9 mouse cellular contexts compared by ENCODE assay signal in genomic region chr7:37842000-37842513, GRCm38 (mm10).
DNase-seq lines count a peak whose midpoint lies in the region; ATAC-seq and TF ChIP-seq lines count a peak whose summit lies in the region.
"Had no signal": no experiment of that assay in that cellular context is flagged by ENCODE, and none has a peak within 500 bp of the region (broad histone marks: within the 10 kb centered on the region; RNA-seq: fewer than 3 reads in every experiment).

No protein-coding gene starts in this region.

- intact Hi-C loops in heart, postnatal 25 days (cut with DNase I), result no loop called here

- no peak for DNase-seq in heart, postnatal 25 days (ENCODE audit: low spot score)
- DNase-seq in embryonic facial prominence, embryonic 14.5 days (ENCODE audit: low spot score), result peak; percentile 87
- DNase-seq in limb, embryonic 14.5 days (ENCODE audit: low spot score), result peak; percentile 61
- DNase-seq in ovary, postnatal 14 days (ENCODE audit: low spot score), result no peak
- no peak for DNase-seq in T-cell, adult 2 months (ENCODE audit: low spot score)

- peak overlapping the region; percentile 60 for H3K9ac ChIP-seq in heart, embryonic 16.5 days (ENCODE audit: low read length)
- H3K9ac ChIP-seq in embryonic facial prominence, embryonic 14.5 days (ENCODE audit: low read depth, low read length), result peak overlapping the region; percentile 50
- H3K9ac ChIP-seq in limb, embryonic 14.5 days (ENCODE audit: low read depth, low read length, severe bottlenecking), result peak overlapping the region; percentile 44
- no peak overlapping the region for H3K9ac ChIP-seq in stomach, embryonic 14.5 days (replicated peaks; ENCODE audit: low read depth, low read length)

- no peaks in the 10 kb centered on the region for H3K9me3 ChIP-seq in heart, embryonic 16.5 days (replicated peaks; ENCODE audit: control insufficient read depth, low read length)
- H3K9me3 ChIP-seq in E14TG2a.4 (ENCODE audit: low read length), result peaks cover 5% of the 10 kb centered on the region; the same call in 1 of the 2 replicates
- no peaks in the 10 kb centered on the region for H3K9me3 ChIP-seq in embryonic facial prominence, embryonic 14.5 days (ENCODE audit: control insufficient read depth, low read length)
- H3K9me3 ChIP-seq in limb, embryonic 14.5 days (ENCODE audit: control insufficient read depth, low read length), result no peaks in the 10 kb centered on the region
- H3K9me3 ChIP-seq in stomach, embryonic 14.5 days (ENCODE audit: control insufficient read depth, low read depth, low read length), result no peaks in the 10 kb centered on the region

- H3K4me2 ChIP-seq in heart, embryonic 16.5 days (ENCODE audit: low read depth, low read length), result peak overlapping the region; percentile 58
- H3K4me2 ChIP-seq in embryonic facial prominence, embryonic 14.5 days (ENCODE audit: low read depth, low read length), result peak overlapping the region; percentile 52
- H3K4me2 ChIP-seq in limb, embryonic 14.5 days (replicated peaks; ENCODE audit: low read depth, low read length, severe bottlenecking), result peak overlapping the region; percentile 54
- peak overlapping the region; percentile 51 for H3K4me2 ChIP-seq in stomach, embryonic 14.5 days (replicated peaks; ENCODE audit: low read depth, low read length)

- no peaks in the 10 kb centered on the region for H3K27me3 ChIP-seq in heart, embryonic 16.5 days (ENCODE audit: control insufficient read depth, insufficient read depth, low read length)
- peaks cover 4% of the 10 kb centered on the region; the same call in 1 of the 2 replicates for H3K27me3 ChIP-seq in E14TG2a.4 (ENCODE audit: insufficient read depth, low read length)
- H3K27me3 ChIP-seq in embryonic facial prominence, embryonic 14.5 days (replicated peaks; ENCODE audit: control insufficient read depth, insufficient read depth, low read length), result no peaks in the 10 kb centered on the region
- H3K27me3 ChIP-seq in limb, embryonic 14.5 days (ENCODE audit: control insufficient read depth, insufficient read depth, low read length), result no peaks in the 10 kb centered on the region
- no peaks in the 10 kb centered on the region for H3K27me3 ChIP-seq in stomach, embryonic 14.5 days (ENCODE audit: control insufficient read depth, insufficient read depth, low read length)

- 3% methylated on average over 14 of the region's 14 CpGs for WGBS in heart, embryonic 16.5 days
- WGBS in embryonic facial prominence, embryonic 14.5 days, result 3% methylated on average over 14 of the region's 14 CpGs
- WGBS in limb, embryonic 14.5 days, result under 1% methylated on average over 14 of the region's 14 CpGs
- 3% methylated on average over 14 of the region's 14 CpGs for WGBS in stomach, embryonic 14.5 days

- TF ChIP-seq CTCF in E14TG2a.4 (conservative IDR thresholded peaks at IDR 0.05; ENCODE audit: low read length), result no peak

- no peaks in the 10 kb centered on the region for H3K36me3 ChIP-seq in heart, embryonic 16.5 days (ENCODE audit: control insufficient read depth, insufficient read depth)
- no peaks in the 10 kb centered on the region for H3K36me3 ChIP-seq in E14TG2a.4 (ENCODE audit: insufficient read depth, low read length)
- H3K36me3 ChIP-seq in embryonic facial prominence, embryonic 14.5 days (ENCODE audit: control insufficient read depth, insufficient read depth, low read length), result no peaks in the 10 kb centered on the region
- no peaks in the 10 kb centered on the region for H3K36me3 ChIP-seq in limb, embryonic 14.5 days (ENCODE audit: control insufficient read depth, insufficient read depth, low read length)
- no peaks in the 10 kb centered on the region for H3K36me3 ChIP-seq in stomach, embryonic 14.5 days (ENCODE audit: control insufficient read depth, insufficient read depth, low read length)
- H3K36me3 ChIP-seq: G1E had no signal

- TF ChIP-seq POLR2A in limb, embryonic 14.5 days (IDR thresholded peaks at IDR 0.05; ENCODE audit: borderline replicate concordance, extremely low read depth, insufficient read depth, insufficient read length), result no peak

- no peak for ATAC-seq in heart, embryonic 16.5 days (replicated peaks; ENCODE audit: extremely low read depth, insufficient read depth, low FRiP score)
- peak; percentile 82 for ATAC-seq in embryonic facial prominence, embryonic 14.5 days (ENCODE audit: low read depth)
- ATAC-seq in limb, embryonic 14.5 days (ENCODE audit: low FRiP score, low read depth), result peak; percentile 66; the same call in 1 of the 2 replicates
- peak; percentile 30; the same call in 1 of the 2 replicates for ATAC-seq in stomach, embryonic 14.5 days (ENCODE audit: insufficient number of reproducible peaks, insufficient read depth, low FRiP score, low read depth)

- peaks cover 22% of the 10 kb centered on the region for H3K4me1 ChIP-seq in heart, embryonic 16.5 days (ENCODE audit: control insufficient read depth, insufficient read depth, low read length)
- H3K4me1 ChIP-seq in E14TG2a.4 (replicated peaks; ENCODE audit: low read depth, low read length), result peaks cover 23% of the 10 kb centered on the region
- peaks cover 8% of the 10 kb centered on the region for H3K4me1 ChIP-seq in embryonic facial prominence, embryonic 14.5 days (ENCODE audit: control insufficient read depth, insufficient read depth, low read length)
- H3K4me1 ChIP-seq in limb, embryonic 14.5 days (ENCODE audit: control insufficient read depth, insufficient read depth, low read length), result peaks cover 13% of the 10 kb centered on the region
- peaks cover 11% of the 10 kb centered on the region; the same call in 1 of the 2 replicates for H3K4me1 ChIP-seq in stomach, embryonic 14.5 days (ENCODE audit: control insufficient read depth, insufficient read depth, low read length)

- no peak overlapping the region for H3K27ac ChIP-seq in heart, embryonic 16.5 days (ENCODE audit: low read length)
- no peak overlapping the region for H3K27ac ChIP-seq in embryonic facial prominence, embryonic 14.5 days (replicated peaks; ENCODE audit: low read depth, low read length)
- no peak overlapping the region for H3K27ac ChIP-seq in limb, embryonic 14.5 days (replicated peaks; ENCODE audit: low read depth, low read length)
- no peak overlapping the region for H3K27ac ChIP-seq in stomach, embryonic 14.5 days (ENCODE audit: low read length)

- H3K4me3 ChIP-seq in heart, embryonic 16.5 days (ENCODE audit: low read length), result peak overlapping the region; percentile 35
- H3K4me3 ChIP-seq in E14TG2a.4 (replicated peaks; ENCODE audit: low read length), result peak overlapping the region; percentile 71
- H3K4me3 ChIP-seq in embryonic facial prominence, embryonic 14.5 days (ENCODE audit: low read depth, low read length), result peak overlapping the region; percentile 26
- peak overlapping the region; percentile 26 for H3K4me3 ChIP-seq in limb, embryonic 14.5 days (replicated peaks; ENCODE audit: low read length)
- peak overlapping the region; percentile 11 for H3K4me3 ChIP-seq in stomach, embryonic 14.5 days (ENCODE audit: low read depth, low read length)

Comparison
In these comparisons a context has a peak if more than half of its experiments do, and no peak if none do; other contexts are left out.
1. H3K4me3 ChIP-seq: peak in every context shown above with its lines; median percentile 71 in E14TG2a.4; 35 in heart, embryonic 16.5 days; 26 in embryonic facial prominence, embryonic 14.5 days; 26 in limb, embryonic 14.5 days; 11 in stomach, embryonic 14.5 days.
2. DNase-seq: peak in embryonic facial prominence, embryonic 14.5 days (single experiment) and limb, embryonic 14.5 days (single experiment); none in heart, postnatal 25 days (single experiment), ovary, postnatal 14 days (single experiment) and T-cell, adult 2 months (single experiment).
3. Peak in every context shown above with its lines, with median percentiles within 50 percentile points of each other: H3K4me2 ChIP-seq.